Mouse (Mus musculus) lung, postnatal 0 days (tissue): ENCODE results near the gene Robo2.

ENCODE experiments used
- CTCF ChIP-seq: IDR thresholded peaks from 2 replicates; pipeline ENCODE4 v1.5.1; 2016; ENCODE audit warnings: antibody characterized with exemption, mild to moderate bottlenecking
- EP300 ChIP-seq: IDR thresholded peaks from 2 replicates; pipeline ENCODE4 v1.6.1; 2016; ENCODE audit warnings: antibody characterized with exemption, mild to moderate bottlenecking, control low read depth

DNA sequence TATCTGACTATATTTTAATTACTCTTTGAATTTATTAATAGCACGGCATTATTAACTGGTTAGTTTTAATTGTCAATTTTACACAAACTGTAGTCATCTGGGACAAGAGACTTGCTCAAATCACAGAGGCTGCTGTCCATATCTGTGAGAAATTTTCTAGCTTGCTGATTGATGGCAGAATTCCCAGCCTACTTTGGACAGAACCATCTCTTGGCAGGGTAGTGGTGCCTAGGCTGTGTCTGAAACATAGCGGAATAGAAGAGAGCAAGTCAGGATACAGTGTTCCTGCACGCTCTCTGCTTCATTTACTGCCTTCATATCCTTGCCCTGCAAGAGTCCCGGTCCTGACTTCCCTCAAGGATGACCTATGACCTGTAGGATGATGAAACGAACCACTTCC lies 178.0 kb downstream of the Robo2 start:
- TF ChIP-seq EP300 (no peak), CTCF (no peak)
